Mouse (Mus musculus): ENCODE measurements around the gene Arpc2. TPM values are rescaled to one million over a fixed set of nuclear protein-coding genes. Genes with fewer than 3 reads are reported as not detected.

The Arpc2 gene
- total RNA-seq, 2 experiments from 2014 or later: 324 to 330 TPM

DNA sequence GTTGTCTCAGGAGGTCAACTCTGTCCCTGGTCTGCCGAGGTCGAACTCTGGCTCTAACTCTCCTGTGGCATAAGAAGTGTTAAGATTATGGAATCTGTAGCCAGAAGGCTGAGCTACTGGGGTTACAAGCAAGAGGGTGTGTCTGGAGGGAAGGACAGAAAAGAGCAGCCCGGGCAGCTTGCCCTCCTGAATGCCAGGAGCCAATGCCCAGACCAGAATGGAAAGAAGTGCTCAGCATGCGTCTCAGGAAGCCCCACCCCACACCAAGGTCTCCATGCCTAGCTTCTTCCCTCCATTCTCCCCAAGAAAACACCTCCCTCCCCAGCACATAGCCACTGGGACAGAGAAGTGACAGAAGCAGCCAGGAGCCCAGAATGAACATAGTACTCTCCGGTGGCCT, 63.1 kb downstream of the Arpc2 start:
- DNase-seq (ENCODE audit: low spot score in 2 of 2): no peak

DNA sequence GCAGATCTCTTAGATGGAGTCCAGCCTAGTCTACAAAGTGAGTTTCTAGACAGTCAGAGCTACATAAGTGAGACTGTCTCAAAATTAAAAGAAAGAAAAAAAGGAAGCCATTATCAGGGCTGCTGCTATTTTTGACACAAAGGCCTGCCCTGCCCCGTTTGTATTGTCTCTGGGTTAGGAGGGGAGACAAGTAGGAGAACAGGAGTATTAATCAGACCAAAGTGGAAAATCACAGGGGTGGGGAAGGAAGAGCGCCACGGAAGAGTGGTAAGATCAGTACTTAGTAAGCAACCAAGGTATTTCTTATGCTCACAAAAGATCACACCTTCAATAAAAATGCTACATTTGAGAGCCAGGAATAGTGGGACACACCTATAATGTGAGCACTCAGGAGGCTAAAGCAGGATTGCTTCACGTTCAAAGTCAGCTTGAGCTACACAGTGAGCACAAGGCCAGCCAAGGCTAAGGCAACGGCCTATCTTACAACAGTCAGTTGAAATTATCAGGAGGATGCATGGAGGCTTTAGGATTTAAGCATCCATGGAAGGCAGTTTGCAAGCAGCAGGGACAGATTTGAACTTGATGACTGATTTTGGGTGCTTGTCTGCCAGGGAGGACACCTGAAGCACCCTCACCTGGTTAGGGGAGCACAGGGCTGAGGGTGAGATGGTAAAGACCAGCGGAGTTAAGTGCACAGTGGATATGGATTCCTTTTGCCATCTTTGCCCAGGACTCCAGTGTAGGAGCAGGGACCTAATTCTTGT, 64.6 kb downstream of the Arpc2 start:
- DNase-seq (ENCODE audit: low spot score in 2 of 2): no peak

DNA sequence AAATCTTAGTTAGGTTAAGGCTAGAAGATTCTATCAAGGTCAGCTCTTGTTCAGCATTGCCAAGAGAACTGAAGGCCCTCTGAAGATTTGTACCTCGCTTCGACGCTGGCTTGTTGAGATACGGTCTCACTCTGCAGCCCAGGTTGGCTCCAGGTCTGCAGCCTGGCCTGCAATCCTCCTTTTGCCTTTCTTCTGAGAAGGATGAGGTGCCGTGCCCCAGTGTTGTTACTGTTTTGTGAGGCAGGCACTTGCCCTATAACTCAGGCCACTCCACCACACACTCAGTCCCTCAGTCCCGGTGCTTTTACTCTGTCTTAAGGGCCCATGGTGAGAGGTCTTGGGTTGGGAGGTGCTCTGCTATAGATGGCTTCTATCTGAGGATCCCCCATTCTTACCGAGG, 66.3 kb downstream of the Arpc2 start:
- DNase-seq (ENCODE audit: low spot score in 2 of 2): no peak

DNA sequence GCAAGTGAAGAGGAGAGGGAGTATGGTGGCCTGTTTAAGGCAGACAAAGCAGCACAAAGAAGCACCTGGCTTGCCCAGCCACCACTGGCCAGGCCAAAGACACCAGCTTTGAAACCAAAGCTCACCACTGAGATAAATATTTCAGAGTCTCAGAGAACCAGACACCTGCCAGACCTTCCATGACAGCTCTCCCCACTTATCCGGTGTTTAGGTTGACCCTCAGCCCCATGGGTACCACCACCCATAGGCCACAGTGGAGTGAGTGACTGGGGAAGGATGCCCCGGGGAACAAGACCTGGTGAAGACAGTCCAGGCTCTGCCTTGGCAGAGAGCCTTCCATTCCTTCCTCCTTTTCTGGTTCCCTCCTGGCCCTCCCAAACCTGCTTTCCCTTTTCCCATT, 67.0 kb downstream of the Arpc2 start:
- no peak for DNase-seq (ENCODE audit: low spot score in 2 of 2)

DNA sequence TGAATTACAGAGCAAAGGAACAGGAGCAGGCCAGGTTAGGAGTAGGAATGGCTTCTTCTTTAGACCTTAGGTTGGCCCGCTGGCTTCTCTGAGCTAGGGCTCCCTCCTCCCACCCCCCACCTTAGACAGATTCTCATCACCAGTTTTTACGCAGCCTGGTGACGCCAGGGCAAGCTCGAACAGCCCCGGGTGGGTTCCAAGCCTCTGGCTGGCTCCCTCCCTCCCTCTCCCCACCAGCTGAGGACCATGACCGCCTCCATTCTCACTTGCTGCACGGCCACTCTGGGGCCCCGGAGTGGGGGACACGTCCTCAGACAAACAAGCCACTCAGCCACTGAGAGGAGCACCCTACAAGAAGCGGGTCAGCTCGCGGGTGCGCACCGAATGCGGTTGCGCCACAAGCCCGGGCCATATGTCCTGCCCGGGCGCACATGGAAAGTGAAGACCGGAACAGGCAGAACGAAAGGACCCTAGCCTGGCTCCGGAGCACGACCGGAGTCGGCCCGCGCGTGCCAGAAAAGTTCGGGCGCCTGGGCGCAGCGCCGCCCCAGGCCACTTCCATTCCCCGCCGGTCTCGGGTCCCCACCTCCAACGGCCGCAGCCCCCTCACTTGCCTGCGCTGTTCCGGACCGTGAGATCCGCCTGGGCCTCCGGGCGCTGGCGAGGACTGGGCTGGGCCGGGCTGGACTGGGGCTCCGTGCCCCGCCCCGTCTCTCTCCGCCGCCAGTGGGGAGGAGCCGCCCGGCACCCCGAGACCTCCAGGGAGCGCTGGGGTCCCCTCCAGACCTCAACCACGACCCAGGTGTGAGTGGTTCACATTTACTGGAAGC, 67.8 kb downstream of the Arpc2 start:
- peak; percentile 49 to 66 for DNase-seq (ENCODE audit: low spot score in 2 of 2)

DNA sequence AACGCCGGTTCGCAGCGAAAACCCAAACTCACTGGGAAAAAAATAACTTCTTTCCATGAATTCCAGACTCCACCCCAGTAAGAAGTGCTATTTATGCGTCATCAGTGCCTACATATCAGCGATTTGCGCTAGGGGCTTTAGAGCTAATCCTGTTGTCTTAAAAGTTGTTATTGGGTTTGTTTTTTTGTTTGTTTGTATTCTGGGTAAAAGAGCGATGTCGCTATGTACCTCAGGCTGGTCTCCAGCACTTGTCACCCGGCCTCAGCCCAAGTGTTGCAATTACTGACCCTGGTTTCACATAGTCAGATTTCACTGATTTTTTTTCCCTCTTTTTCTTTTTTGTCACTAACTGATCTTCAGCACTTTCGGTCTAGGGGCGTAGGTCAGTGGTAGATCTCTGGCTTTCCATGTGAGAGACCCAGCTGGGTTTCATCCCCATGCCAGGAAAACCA, 68.5 kb downstream of the Arpc2 start:
- DNase-seq (ENCODE audit: low spot score in 2 of 2): no peak

DNA sequence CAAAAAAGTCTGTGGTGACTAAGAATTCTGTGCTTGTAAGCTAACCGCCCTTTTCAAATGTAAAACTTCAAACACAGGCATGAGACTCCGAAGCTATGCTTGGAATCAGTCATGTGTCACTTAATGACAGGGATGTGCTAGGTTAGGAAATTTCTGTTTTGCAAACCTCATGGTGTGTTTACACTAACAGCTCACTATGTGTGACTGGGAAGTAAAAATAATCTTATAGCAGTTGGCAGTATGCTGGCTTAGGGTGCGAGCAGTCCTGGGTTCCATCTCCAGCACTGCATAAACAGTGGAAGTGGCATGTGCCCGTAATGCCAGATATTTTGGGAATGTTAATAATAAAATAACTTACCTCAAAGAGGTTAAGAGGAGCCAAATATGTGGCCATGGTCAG, 69.1 kb downstream of the Arpc2 start:
- DNase-seq (ENCODE audit: low spot score in 2 of 2): no peak

DNA sequence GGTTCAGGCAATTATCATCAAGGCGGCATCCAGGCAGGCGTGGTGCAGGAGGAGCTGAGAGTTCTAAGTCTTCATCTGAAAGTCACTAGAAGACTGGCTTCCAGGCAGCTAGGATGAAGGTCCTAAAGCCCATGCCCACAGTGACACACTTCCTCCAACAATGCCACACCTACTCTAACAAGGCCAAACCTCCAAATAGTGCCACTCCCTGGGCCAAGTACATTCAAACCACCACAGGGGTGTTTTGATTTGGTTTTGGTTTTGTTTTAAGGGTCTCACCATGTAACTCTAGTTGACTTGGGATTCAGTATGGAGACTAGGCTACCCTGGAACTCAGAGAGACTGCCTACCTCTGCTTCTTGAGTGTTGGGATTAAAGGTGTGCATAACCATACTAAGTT, 69.6 kb downstream of the Arpc2 start, which contains the start of gene Tmbim1:
TSS of gene Tmbim1 (minus strand) at position 101 of the 400 bp plus-strand sequence.
- DNase-seq (ENCODE audit: low spot score in 2 of 2): no peak

DNA sequence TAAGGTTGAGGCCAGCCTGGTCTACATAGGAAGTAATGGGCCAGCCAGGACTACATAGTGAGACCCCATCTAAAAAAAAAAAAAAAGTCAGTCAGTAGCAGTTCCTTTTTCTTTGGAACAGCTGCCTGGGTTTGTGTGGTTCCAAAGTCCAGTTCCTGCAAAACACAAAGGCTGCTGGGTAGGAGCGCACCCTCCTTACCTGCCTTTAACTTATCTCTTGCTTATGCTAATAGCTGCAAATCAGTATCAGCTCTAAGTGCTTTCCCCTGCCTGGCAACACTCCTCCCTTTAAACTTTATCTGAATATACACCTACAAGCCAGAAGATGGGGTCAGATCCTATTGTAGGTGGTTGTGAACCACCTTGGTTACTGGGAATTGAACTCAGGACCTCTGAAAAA, 71.3 kb downstream of the Arpc2 start:
- DNase-seq (ENCODE audit: low spot score in 2 of 2): no peak

DNA sequence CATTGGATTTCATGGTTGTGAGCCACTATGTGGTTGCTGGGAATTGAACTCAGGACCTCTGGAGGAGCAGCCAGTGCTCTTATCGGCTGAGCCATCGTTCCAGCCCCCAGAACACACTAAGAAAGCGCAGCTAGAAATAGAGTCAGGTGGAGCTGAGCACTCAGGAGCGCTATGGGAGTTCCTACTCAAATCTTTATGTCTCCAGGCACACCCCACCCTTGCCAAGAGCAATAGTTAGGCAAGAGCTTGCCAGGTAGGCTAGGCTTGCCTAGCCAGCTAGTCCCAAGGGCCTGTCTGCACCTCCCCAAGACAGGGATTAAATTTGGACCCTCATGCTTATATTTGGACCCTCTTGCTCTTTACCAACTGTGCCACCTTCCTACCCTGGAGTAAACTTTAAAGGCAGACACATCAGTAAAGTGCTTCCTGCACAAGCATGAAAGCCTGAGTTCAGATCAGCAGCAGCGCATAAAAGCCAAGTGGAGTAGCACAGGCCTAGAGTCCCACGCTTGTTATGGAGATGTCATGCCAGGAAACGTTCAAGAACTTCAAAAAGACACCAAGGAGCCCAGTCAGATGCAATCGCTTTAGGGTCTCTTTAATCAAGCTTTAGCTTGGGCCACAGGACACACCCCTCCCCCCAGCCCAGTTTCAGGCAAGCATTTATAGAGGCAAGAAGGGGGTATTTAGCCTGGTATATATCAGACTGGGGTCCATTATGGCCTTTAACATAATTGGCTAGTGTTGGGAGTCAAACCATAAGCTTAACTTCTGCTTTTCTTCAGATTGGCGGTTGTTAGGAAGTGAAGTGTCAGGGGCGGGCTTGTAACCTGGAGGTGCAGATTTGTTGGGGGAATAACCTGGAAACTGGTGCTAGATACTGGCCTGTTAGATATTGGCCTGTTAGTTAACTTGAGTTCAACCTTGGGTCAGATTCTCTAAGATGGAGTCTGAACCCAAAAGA, 72.4 kb downstream of the Arpc2 start:
- DNase-seq (ENCODE audit: low spot score in 2 of 2): no peak

DNA sequence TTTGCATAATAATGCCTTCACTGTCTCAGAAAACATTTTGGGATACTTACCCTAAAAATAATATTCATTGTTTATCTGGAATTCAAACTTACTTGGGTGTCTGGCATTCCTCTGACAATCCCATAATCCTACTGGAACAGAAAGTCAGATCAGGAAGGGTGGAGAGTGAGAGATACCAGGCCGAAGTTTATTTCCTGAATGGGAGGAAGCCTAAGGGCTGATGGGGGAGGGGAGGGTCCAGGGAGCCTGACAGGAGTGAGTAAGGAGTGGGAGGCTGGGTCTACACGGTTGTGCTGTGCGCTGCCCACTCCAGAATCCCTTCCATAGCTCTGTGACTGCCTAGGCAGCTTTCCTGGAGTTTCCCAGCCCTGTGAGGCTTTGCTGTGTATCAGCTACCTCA, 73.9 kb downstream of the Arpc2 start:
- no peak for DNase-seq (ENCODE audit: low spot score in 2 of 2)

DNA sequence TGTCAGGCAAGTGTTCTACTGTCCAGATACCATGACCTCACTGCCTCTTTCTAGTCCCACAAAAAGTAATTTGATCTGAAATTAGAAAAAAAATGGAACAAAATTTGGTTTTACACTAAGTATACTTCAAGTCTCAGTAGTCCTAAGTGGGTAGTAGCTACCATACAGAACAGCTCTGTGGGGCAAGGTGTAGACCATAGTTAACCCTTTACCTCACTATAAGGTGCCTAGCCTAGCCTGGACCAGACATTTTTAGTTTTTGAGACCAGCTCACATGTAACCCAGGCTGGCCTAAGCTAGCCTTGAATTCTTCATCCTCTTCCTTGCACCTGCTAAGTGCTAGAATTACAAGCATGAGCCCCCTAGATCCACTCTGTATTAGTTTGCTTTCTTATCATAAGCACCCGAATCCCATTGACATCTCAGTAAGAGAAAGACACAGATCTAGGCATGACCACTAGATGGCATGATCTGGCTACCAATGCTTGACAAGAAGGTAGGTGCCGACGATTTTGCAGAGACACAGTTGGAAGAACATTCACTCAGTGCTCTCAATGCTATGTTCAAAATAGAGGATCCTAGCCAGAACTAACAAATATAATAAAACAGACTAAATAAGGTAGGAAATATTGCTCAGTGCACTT, 77.3 kb downstream of the Arpc2 start:
- DNase-seq (ENCODE audit: low spot score in 2 of 2): peak; percentile 60 to 74

DNA sequence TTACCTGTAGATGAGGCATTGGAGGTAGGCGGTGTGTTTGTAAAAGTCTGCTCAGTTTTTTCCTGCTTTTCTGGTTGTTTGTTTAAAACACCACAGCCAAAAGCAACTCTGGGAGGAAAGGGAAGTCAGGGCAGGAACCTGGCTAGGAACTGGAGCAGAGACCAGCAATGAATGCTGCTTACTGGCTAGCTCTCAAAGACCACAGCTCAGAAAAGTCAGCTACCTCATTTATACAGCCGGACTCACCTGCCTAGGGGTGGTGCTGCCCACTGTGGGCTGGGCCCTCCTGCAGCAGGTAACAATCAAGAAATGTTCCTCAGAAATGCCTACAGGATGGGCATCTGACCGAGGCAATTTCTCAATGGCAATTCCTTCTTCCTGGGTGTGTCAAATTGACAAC, 78.9 kb downstream of the Arpc2 start:
- no peak for DNase-seq (ENCODE audit: low spot score in 2 of 2)

DNA sequence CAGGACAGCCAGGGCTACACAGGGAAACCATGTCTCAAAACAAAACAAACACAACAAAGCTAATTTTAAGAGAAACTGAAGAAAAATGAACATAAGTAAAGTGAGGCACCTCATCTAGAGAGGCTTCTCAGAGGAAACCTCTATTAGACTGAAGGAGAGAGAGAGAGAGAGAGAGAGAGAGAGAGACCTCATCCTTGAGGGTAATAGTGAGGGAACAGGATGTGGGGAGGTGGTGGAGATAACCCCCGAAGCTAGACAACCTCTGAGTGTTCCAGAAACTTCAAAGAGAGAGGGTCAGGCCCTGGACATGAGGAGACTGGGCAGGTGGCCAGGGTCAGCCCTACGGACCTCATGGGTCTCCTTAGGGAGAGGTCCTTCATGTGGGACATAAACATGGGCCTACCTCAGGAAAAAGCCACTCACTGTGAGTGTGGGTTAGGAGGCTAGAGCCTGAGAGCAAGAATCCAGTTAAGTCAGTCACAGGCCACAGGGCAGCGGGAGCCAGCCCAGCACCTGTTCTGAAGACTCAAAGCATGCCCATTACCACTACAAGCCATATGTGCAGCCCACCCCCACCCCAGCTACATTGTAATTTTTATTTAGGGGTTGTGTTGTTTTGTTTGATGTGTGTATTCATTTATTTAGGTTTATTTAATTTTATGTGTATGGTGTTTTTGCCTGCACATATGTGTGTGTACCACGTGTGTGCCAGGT, 80.4 kb downstream of the Arpc2 start:
- no peak for DNase-seq (ENCODE audit: low spot score in 2 of 2)

Small RNAs within 50 kb of the gene (microRNA-seq; reads per million reads assigned to microRNA genes)
- gene Mir1928: 0 reads per million in 2 experiments

Other genes with a start within 250 kb of the Arpc2 start
- gene Tns1, start 111.6 kb upstream of the Arpc2 start, total RNA-seq (2021): 10 to 100 TPM; 35.2 to 35.3 TPM
- under 1 TPM in 1 of 2 experiments, not detected in 1; 0.21 TPM for gene Rufy4, start 110.5 kb upstream of the Arpc2 start, total RNA-seq (2021)
- under 1 TPM; 0.13 to 0.25 TPM for gene Cxcr2, start 82.1 kb upstream of the Arpc2 start, total RNA-seq (2021)
- gene Cxcr1, start 41.5 kb upstream of the Arpc2 start, total RNA-seq (2021): not detected
- not detected for gene Gpbar1, start 42.5 kb downstream of the Arpc2 start, total RNA-seq (2021)
- gene Aamp, start 48.7 kb downstream of the Arpc2 start, total RNA-seq (2021): 100 to 1,000 TPM; 141 to 158 TPM
- 100 to 1,000 TPM; 125 to 130 TPM for gene Pnkd, start 48.8 kb downstream of the Arpc2 start, total RNA-seq (2021)
- gene Tmbim1, start 69.5 kb downstream of the Arpc2 start, total RNA-seq (2021): 10 to 100 TPM; 10.5 to 11.6 TPM
- gene Catip, start 126.0 kb downstream of the Arpc2 start, total RNA-seq (2021): 1 to 10 TPM; 1.2 to 1.7 TPM
- 1 to 10 TPM; 2.0 to 3.0 TPM for gene Slc11a1, start 139.1 kb downstream of the Arpc2 start, total RNA-seq (2021)
- gene Ctdsp1, start 155.4 kb downstream of the Arpc2 start, total RNA-seq (2021): 10 to 100 TPM; 23.8 to 27.2 TPM
- gene Vil1, start 173.3 kb downstream of the Arpc2 start, total RNA-seq (2021): 1 to 10 TPM in 1 of 2 experiments, under 1 TPM in 1; 0.31 to 1.2 TPM

Measured in layer of hippocampus, postnatal 10 days (tissue).